Mouse (Mus musculus) urinary bladder, adult 2 months (tissue): ENCODE results near the gene 9930104L06Rik. TPM values are rescaled to one million over a fixed set of nuclear protein-coding genes. Genes with fewer than 3 reads are reported as not detected.

Source experiments
- polyA plus RNA-seq: library from polyadenylated mRNA; depleted of rRNA; stranded (reverse); fragments of >200 nt; gene quantifications from 2 replicates; pipeline ENCODE4 v1.2.3, GENCODE M21; 2012; rRNA removed

9930104L06Rik gene
- polyA plus RNA-seq, 1 experiment = 17.8 TPM

Other genes starting within 250 kb of the 9930104L06Rik start
- gene Utp11, start 243.4 kb upstream of the 9930104L06Rik start, polyA plus RNA-seq = 31.6 and 32.9 TPM in 2 replicates
- gene Fhl3, start 236.3 kb upstream of the 9930104L06Rik start, polyA plus RNA-seq = 2.7 and 5.2 TPM in 2 replicates
- 38.1 and 40.4 TPM in 2 replicates for gene Sf3a3, start 222.3 kb upstream of the 9930104L06Rik start, polyA plus RNA-seq
- 30.0 and 34.8 TPM in 2 replicates for gene Inpp5b, start 195.2 kb upstream of the 9930104L06Rik start, polyA plus RNA-seq
- gene Mtf1, start 134.9 kb upstream of the 9930104L06Rik start, polyA plus RNA-seq = 9.0 and 10.1 TPM in 2 replicates
- gene Yrdc, start 86.4 kb upstream of the 9930104L06Rik start, polyA plus RNA-seq = 32.5 and 47.3 TPM in 2 replicates
- 32.4 and 37.5 TPM in 2 replicates for gene 1110065P20Rik, start 85.9 kb upstream of the 9930104L06Rik start, polyA plus RNA-seq
- 0.65 and 0.76 TPM in 2 replicates for gene Maneal, start 74.9 kb upstream of the 9930104L06Rik start, polyA plus RNA-seq
- not detected in 2 replicates for gene Epha10, start 56.1 kb upstream of the 9930104L06Rik start, polyA plus RNA-seq
- gene Cdca8, start 2.3 kb downstream of the 9930104L06Rik start, polyA plus RNA-seq = 2.0 and 3.3 TPM in 2 replicates
- 6.3 and 7.5 TPM in 2 replicates for gene Rspo1, start 49.4 kb downstream of the 9930104L06Rik start, polyA plus RNA-seq
- gene Gnl2, start 79.5 kb downstream of the 9930104L06Rik start, polyA plus RNA-seq = 58.9 and 59.8 TPM in 2 replicates
- 0.03 and 0.10 TPM in 2 replicates for gene Dnali1, start 128.7 kb downstream of the 9930104L06Rik start, polyA plus RNA-seq
- 13.7 and 14.1 TPM in 2 replicates for gene Snip1, start 129.6 kb downstream of the 9930104L06Rik start, polyA plus RNA-seq
- 28.8 and 36.0 TPM in 2 replicates for gene Meaf6, start 148.1 kb downstream of the 9930104L06Rik start, polyA plus RNA-seq
- 12.5 and 13.1 TPM in 2 replicates for gene Zc3h12a, start 190.8 kb downstream of the 9930104L06Rik start, polyA plus RNA-seq